Mouse (Mus musculus): ENCODE measurements at regions not wholly inside any gene's neighbourhood (a gene's known extent, or its start where the extent isn't known, plus 50 kb on each side); places are given as distances from the start of the nearest gene placed in this dataset.

DNA sequence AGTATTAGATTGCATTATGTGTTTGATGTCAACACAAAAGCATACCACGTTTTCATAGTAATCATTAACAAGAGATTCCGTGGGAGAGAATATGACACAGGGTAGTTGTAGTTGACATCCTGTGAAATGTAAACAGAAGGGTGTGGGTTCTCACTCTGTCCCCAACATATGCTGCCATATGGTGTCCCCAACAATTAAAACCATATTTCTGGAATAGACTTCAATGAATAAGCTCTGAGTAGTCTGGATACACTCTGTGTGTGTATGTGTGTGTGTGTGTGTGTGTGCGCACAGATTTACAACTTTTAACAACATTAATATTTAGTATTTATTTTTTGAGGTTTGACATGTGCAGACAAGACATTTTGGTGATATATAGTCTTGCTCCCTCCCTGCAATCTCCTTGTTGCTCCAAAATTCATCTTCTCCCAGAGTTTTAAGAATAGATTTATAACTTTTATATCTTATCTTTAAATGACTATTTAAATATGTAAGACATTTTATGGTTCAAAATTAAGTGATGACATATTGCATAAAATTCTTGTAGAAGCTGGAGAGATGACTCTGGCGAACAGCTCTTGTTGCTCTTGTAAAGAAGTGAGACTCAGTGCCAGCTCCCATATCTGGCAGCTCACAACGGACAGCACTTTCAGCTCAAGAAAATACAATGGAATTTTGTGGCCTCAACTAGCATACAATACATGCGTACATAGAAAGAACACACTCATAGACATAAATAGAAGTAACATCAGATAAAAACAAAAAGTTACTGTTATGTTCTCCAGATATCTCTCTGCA lies 162.6 kb upstream of the Tram1l1 start:
- TF ChIP-seq EP300 (IDR thresholded peaks at IDR 0.05; ENCODE audit: low read depth): no peak
- no peak for TF ChIP-seq CTCF (IDR thresholded peaks at IDR 0.05; ENCODE audit: low read depth)

Data from heart, postnatal 0 days (tissue).